Mouse (Mus musculus): ENCODE results near the gene Gm5460. TPM values are rescaled to one million over a fixed set of nuclear protein-coding genes. Genes with fewer than 3 reads are reported as not detected.

The Gm5460 gene
- polyA plus RNA-seq, 1 experiment = 47.9 TPM

DNA sequence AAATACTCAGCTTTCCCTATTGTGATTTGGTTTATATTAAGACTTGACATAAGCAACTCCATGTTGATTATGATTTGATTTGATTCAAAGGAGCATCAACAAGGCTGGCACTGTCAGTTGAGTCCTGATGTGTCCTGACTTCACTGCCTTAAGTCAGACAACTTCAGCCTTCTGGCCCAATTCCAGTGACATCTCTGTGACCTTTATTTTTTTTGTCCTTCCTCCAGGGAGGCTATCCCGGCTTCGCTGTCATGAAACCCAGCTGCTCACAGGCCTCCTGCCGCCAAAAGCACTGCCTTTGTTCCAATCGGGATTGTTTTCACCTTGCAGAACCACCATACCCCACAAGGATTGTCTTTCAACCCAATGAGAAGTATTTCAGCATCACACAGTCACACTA, 58.8 kb downstream of the Gm5460 start:
- H3K36me3 ChIP-seq (ENCODE audit: control insufficient read depth, insufficient read depth, low read length) = no peaks in the 10 kb centered on the region
- H3K27me3 ChIP-seq (ENCODE audit: control insufficient read depth, insufficient read depth, low read length) = no peaks in the 10 kb centered on the region
- no peak overlapping the region for H3K27ac ChIP-seq (ENCODE audit: control insufficient read depth, insufficient read depth, low read depth, low read length)
- TF ChIP-seq POLR2A (IDR thresholded peaks at IDR 0.05; ENCODE audit: control insufficient read depth, low read depth, low read length) (no peak), CTCF (IDR thresholded peaks at IDR 0.05; ENCODE audit: control insufficient read depth, insufficient read depth, insufficient replicate concordance, low read depth, low read length) (no peak)
- no peak overlapping the region for H3K4me3 ChIP-seq (ENCODE audit: control insufficient read depth, low read depth, low read length)
- H3K4me1 ChIP-seq (ENCODE audit: control insufficient read depth, insufficient read depth, low read length) = no peaks in the 10 kb centered on the region

DNA sequence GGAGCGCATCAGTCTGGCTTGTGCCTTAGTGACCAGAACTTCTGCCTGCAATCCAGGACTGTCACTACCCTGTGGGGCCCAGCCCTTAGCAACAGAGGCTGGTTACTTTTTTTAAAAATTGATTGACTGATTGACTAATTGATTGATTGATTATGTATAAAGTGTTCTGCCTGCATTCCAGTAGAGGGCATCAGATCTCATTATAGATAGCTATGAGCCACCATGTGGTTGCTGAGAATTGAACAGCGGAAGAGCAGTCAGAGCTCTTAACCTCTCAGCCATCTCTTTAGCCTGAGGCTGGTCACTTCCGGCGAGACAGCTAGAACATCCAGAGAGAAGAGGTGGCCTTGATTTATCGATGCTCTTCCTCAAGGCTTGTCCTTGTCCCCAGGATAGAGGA, 60.7 kb downstream of the Gm5460 start:
- H3K27ac ChIP-seq (ENCODE audit: control insufficient read depth, insufficient read depth, low read depth, low read length) = no peak overlapping the region
- no peak overlapping the region for H3K4me3 ChIP-seq (ENCODE audit: control insufficient read depth, low read depth, low read length)
- TF ChIP-seq POLR2A (IDR thresholded peaks at IDR 0.05; ENCODE audit: control insufficient read depth, low read depth, low read length) = no peak
- TF ChIP-seq CTCF (IDR thresholded peaks at IDR 0.05; ENCODE audit: control insufficient read depth, insufficient read depth, insufficient replicate concordance, low read depth, low read length) = no peak
- no peaks in the 10 kb centered on the region for H3K4me1 ChIP-seq (ENCODE audit: control insufficient read depth, insufficient read depth, low read length)
- no peaks in the 10 kb centered on the region for H3K27me3 ChIP-seq (ENCODE audit: control insufficient read depth, insufficient read depth, low read length)
- H3K36me3 ChIP-seq (ENCODE audit: control insufficient read depth, insufficient read depth, low read length) = no peaks in the 10 kb centered on the region

DNA sequence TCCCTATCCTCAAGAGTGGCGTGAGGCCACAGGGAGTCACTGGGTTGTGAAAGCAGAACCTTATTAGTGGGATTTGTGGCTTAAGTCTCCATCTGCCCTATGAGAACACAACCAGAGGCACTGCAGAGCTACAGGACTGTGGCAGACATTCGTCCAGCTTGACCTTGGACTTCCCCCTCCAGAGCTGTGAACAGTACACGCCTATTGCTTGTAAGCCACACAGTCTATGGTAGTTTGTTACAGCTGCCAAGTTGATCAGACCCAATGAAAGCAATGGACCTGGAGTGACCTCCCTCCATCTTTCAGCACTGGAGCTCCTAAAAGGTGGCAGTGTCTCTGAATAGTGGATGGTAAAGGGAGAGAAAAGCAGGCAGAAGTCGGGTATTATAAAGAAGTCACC, 61.7 kb downstream of the Gm5460 start:
- Histone ChIP-seq H3K27me3 (ENCODE audit: control insufficient read depth, insufficient read depth, low read length) (no peaks in the 10 kb centered on the region), H3K4me1 (ENCODE audit: control insufficient read depth, insufficient read depth, low read length) (no peaks in the 10 kb centered on the region), H3K36me3 (ENCODE audit: control insufficient read depth, insufficient read depth, low read length) (no peaks in the 10 kb centered on the region), H3K4me3 (ENCODE audit: control insufficient read depth, low read depth, low read length) (no peak overlapping the region), H3K27ac (ENCODE audit: control insufficient read depth, insufficient read depth, low read depth, low read length) (no peak overlapping the region)
- no peak for TF ChIP-seq POLR2A (IDR thresholded peaks at IDR 0.05; ENCODE audit: control insufficient read depth, low read depth, low read length)

DNA sequence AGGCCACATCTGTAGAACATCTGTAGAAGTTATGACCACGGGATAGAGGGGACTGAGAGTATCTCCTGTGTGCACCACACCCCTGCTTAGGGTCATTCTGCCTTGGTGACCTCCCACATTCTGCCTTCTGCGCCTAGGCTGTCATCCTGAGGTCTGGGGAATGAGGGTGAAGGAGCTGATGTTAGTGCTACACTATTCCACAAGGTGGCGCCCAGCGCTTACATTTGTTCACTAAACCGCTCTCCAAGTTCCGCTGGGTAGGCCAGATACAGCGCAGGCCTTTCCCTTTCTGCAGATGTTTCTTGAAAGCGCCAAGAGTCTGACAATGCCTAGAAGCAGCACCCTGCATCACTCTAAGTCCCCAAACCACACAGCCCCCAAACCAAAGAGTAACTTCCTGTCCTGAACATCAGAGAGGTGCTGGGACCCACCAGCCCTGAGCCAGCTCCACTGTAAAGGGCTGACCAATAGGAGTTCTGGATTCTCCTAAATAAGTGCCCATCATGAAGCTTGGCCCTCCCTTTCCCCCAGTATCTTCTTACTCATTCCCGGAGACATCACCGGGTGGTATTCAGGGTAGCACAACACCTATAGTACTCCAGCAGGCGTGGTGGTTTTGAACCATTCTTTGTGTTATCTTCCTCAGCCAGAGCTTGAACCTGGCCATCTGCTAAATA, 63.9 kb downstream of the Gm5460 start:
- Histone ChIP-seq H3K27me3 (ENCODE audit: control insufficient read depth, insufficient read depth, low read length) (no peaks in the 10 kb centered on the region), H3K36me3 (ENCODE audit: control insufficient read depth, insufficient read depth, low read length) (no peaks in the 10 kb centered on the region), H3K4me3 (ENCODE audit: control insufficient read depth, low read depth, low read length) (no peak overlapping the region), H3K27ac (ENCODE audit: control insufficient read depth, insufficient read depth, low read depth, low read length) (no peak overlapping the region), H3K4me1 (ENCODE audit: control insufficient read depth, insufficient read depth, low read length) (no peaks in the 10 kb centered on the region)
- TF ChIP-seq CTCF (IDR thresholded peaks at IDR 0.05; ENCODE audit: control insufficient read depth, insufficient read depth, insufficient replicate concordance, low read depth, low read length) (peak; percentile 74; the same call in 1 of the 2 replicates), POLR2A (IDR thresholded peaks at IDR 0.05; ENCODE audit: control insufficient read depth, low read depth, low read length) (no peak)

DNA sequence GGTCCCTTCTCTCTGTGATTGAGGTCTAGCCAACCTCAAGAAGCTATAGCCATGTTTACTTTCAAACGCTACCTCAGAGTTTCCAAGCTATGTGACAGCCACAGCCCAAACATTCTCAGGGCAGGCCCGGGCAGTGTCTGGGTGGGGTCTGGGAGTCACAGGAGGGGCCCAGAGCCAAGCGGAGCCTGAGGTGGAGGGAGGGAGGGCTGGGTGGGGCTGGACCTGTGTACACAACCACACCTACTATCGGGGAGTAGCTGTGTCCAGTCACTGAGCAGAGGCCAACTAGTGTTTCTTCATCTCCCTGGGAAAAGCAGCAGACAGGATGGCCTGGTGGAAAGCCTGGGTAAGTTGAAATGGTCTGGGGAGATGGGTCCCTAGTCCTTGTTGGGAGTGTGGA, 69.2 kb downstream of the Gm5460 start, which contains the start of gene Anxa8:
Gene Anxa8 (plus strand): TSS at position 251 of the 400 bp plus-strand sequence.
- Histone ChIP-seq H3K27ac (ENCODE audit: control insufficient read depth, insufficient read depth, low read depth, low read length) (no peak within 1 kb of the TSS), H3K36me3 (ENCODE audit: control insufficient read depth, insufficient read depth, low read length) (no peaks in the 10 kb centered on the region), H3K4me3 (ENCODE audit: control insufficient read depth, low read depth, low read length) (no peak within 1 kb of the TSS), H3K27me3 (ENCODE audit: control insufficient read depth, insufficient read depth, low read length) (no peaks in the 10 kb centered on the region), H3K4me1 (ENCODE audit: control insufficient read depth, insufficient read depth, low read length) (no peaks in the 10 kb centered on the region)
- no peak for TF ChIP-seq CTCF (IDR thresholded peaks at IDR 0.05; ENCODE audit: control insufficient read depth, insufficient read depth, insufficient replicate concordance, low read depth, low read length)
- TF ChIP-seq POLR2A (IDR thresholded peaks at IDR 0.05; ENCODE audit: control insufficient read depth, low read depth, low read length) = no peak

DNA sequence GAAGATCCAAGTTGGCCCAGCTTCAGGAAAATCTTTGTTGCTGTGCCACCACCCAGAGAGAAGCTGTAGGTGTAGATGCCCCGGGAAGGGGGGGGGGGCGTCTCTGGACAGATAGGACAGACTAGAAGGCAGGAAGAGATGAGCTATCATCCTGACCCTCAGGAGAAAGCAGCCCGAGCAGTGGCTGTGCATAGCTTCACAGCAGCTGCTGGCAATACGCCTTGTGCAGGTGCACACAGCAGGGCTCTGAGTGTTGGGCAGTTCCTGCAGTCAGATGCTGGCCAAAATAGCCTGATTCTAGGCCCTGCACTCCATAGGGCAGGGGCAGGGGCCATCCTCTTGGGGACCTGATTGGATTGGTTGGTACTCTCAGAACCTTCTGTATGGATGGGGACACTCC, 70.2 kb downstream of the Gm5460 start:
- no peaks in the 10 kb centered on the region for H3K27me3 ChIP-seq (ENCODE audit: control insufficient read depth, insufficient read depth, low read length)
- no peak overlapping the region for H3K4me3 ChIP-seq (ENCODE audit: control insufficient read depth, low read depth, low read length)
- no peaks in the 10 kb centered on the region for H3K36me3 ChIP-seq (ENCODE audit: control insufficient read depth, insufficient read depth, low read length)
- no peak for TF ChIP-seq CTCF (IDR thresholded peaks at IDR 0.05; ENCODE audit: control insufficient read depth, insufficient read depth, insufficient replicate concordance, low read depth, low read length)
- TF ChIP-seq POLR2A (IDR thresholded peaks at IDR 0.05; ENCODE audit: control insufficient read depth, low read depth, low read length) = no peak
- no peaks in the 10 kb centered on the region for H3K4me1 ChIP-seq (ENCODE audit: control insufficient read depth, insufficient read depth, low read length)
- no peak overlapping the region for H3K27ac ChIP-seq (ENCODE audit: control insufficient read depth, insufficient read depth, low read depth, low read length)

DNA sequence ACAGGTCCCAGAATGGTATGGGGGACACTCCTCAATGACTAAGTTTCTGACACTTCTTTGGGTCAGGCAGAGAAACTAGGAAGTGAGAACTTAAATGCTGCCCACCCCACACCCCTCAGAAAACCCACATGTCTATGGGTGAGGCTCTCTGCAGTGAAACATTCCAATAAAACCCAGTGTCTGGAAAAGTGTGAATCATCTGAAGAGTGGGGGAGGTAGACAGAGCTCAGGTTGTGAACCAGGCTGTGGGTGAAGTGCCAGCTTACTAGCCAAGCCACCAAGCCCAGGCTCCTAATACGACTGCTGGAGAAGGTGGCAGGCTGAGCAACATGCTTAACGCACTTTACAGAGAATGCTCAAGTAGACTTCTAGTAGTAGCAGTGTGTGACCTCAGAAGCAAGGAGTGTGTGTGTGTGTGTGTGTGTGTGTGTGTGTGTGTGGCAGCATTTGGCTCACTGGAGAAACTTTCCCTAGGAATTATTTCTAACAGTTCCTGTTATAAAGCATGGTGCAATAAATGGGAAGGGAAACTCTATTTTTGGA, 71.4 kb downstream of the Gm5460 start:
- Histone ChIP-seq H3K36me3 (ENCODE audit: control insufficient read depth, insufficient read depth, low read length) (no peaks in the 10 kb centered on the region), H3K27me3 (ENCODE audit: control insufficient read depth, insufficient read depth, low read length) (no peaks in the 10 kb centered on the region), H3K4me3 (ENCODE audit: control insufficient read depth, low read depth, low read length) (no peak overlapping the region), H3K4me1 (ENCODE audit: control insufficient read depth, insufficient read depth, low read length) (no peaks in the 10 kb centered on the region), H3K27ac (ENCODE audit: control insufficient read depth, insufficient read depth, low read depth, low read length) (no peak overlapping the region)
- no peak for TF ChIP-seq POLR2A (IDR thresholded peaks at IDR 0.05; ENCODE audit: control insufficient read depth, low read depth, low read length)
- no peak for TF ChIP-seq CTCF (IDR thresholded peaks at IDR 0.05; ENCODE audit: control insufficient read depth, insufficient read depth, insufficient replicate concordance, low read depth, low read length)

Measured in testis, adult 2 months (tissue).